In the genomic region with DNA sequence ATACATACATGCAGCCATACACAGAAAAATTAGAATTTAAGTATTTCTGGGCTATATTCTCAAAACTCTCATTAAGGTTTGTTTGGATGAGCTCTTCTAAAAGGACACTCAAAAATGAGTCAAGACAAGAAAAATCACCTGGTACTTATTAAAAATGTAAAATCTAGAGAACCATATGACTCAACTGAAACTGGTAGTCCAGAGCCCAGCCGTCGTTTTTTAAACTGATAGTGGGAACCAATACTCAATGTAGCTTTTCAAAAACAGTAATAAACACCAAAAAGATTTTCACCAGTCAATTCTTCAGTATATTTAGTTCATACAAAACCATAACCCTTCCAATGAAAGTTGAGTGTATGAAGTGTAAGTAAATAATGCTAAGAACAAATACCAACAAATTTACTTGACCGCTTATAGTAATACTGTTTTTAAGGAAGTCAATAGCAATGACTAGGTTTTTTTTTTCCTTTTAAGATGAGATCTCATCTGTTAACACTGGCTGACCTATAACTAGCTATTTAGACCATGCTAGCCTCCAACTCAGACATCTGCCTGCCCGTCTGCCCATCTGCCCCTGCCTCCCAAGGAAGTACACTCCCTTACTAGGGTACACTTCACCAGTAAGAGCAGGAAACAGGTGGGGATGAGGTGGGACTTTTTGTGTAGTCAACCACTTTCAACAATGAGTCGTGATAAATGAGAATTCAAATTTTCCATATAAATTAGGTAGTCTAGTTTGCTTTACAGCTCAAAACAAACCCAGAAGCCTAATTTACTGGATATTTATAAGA, we compare ENCODE assay signal across 10 mouse cellular contexts. TPM values are rescaled to one million over a fixed set of nuclear protein-coding genes. Genes with fewer than 3 reads are reported as not detected.
DNase-seq lines count a peak whose midpoint lies in the region; ATAC-seq and TF ChIP-seq lines count a peak whose summit lies in the region.
"Had no signal": no experiment of that assay in that cellular context is flagged by ENCODE, and none has a peak within 500 bp of the region (broad histone marks: within the 10 kb centered on the region; RNA-seq: fewer than 3 reads in every experiment).

No protein-coding gene starts in this region.

- 0 out of 2 replicates have a peak overlapping the region, but pooled peaks have one; percentile 35 for H3K9ac ChIP-seq in liver, embryonic 12.5 days

- H3K36me3 ChIP-seq in heart, embryonic 10.5 days = peaks cover 29% of the 10 kb centered on the region
- peaks cover 4% of the 10 kb centered on the region; the same call in 1 of the 2 replicates for H3K36me3 ChIP-seq in spleen, adult 2 months (ENCODE audit: control insufficient read depth, insufficient read depth, low read length)
- H3K36me3 ChIP-seq in liver, embryonic 12.5 days = peaks cover 54% of the 10 kb centered on the region

- H3K4me2 ChIP-seq in liver, embryonic 12.5 days = peak overlapping the region; percentile 85

- H3K4me3 ChIP-seq in heart, embryonic 10.5 days = peak overlapping the region; percentile 32; the same call in 1 of the 2 replicates
- H3K4me3 ChIP-seq in spleen, adult 2 months (ENCODE audit: extremely low read depth, insufficient read depth, insufficient read length) = peak overlapping the region; percentile 33; the same call in 1 of the 2 replicates
- peak overlapping the region; percentile 91 for H3K4me3 ChIP-seq in liver, embryonic 12.5 days

- TF ChIP-seq CTCF in spleen, adult 2 months (IDR thresholded peaks at IDR 0.05; ENCODE audit: extremely low read depth, insufficient read depth, insufficient read length, insufficient replicate concordance) = no peak

- DNase-seq in heart, embryonic 10.5 days (ENCODE audit: low spot score) = no peak
- DNase-seq in heart, adult 18-20 months = no peak
- no peak for DNase-seq in spleen, adult 2 months (ENCODE audit: low read depth in 1 of 2, low spot score in 2 of 2)
- DNase-seq in spleen, postnatal 14 days (ENCODE audit: low spot score in 2 of 2) = no peak
- no peak for DNase-seq in right cerebral cortex, postnatal 25 days
- no peak for DNase-seq in T-cell, adult 2 months (ENCODE audit: low spot score)
- DNase-seq in thymus, postnatal 0 days (ENCODE audit: low spot score) = no peak

- H3K4me1 ChIP-seq in heart, embryonic 10.5 days = 0 out of 2 replicates have a peak, but pooled peaks cover 12% of the 10 kb centered on the region
- peaks cover 4% of the 10 kb centered on the region for H3K4me1 ChIP-seq in spleen, adult 2 months (ENCODE audit: control insufficient read depth, insufficient read depth, insufficient read length)
- peaks cover 54% of the 10 kb centered on the region for H3K4me1 ChIP-seq in liver, embryonic 12.5 days

- H3K9me3 ChIP-seq in heart, embryonic 10.5 days = no peaks in the 10 kb centered on the region
- H3K9me3 ChIP-seq in liver, embryonic 12.5 days (replicated peaks) = no peaks in the 10 kb centered on the region

- 73% methylated on average over 5 of the region's 5 CpGs for WGBS in heart, embryonic 10.5 days
- WGBS in spleen, adult 2 months = 28% methylated on average over 5 of the region's 5 CpGs
- 47% methylated on average over 5 of the region's 5 CpGs for WGBS in liver, embryonic 12.5 days (ENCODE audit: insufficient replicate concordance)

- H3K27me3 ChIP-seq in heart, embryonic 10.5 days (ENCODE audit: insufficient read depth, poor library complexity, severe bottlenecking) = no peaks in the 10 kb centered on the region
- H3K27me3 ChIP-seq in spleen, adult 2 months (ENCODE audit: control insufficient read depth, insufficient read depth, low read length) = no peaks in the 10 kb centered on the region
- H3K27me3 ChIP-seq in liver, embryonic 12.5 days (replicated peaks) = no peaks in the 10 kb centered on the region

- TF ChIP-seq POLR2A in spleen, adult 2 months (IDR thresholded peaks at IDR 0.05; ENCODE audit: low read depth, low read length) = no peak

- no peak for ATAC-seq in liver, embryonic 12.5 days

- no peak overlapping the region for H3K27ac ChIP-seq in heart, embryonic 10.5 days
- H3K27ac ChIP-seq in spleen, adult 2 months (ENCODE audit: insufficient read depth, low read length) = no peak overlapping the region
- H3K27ac ChIP-seq in liver, embryonic 12.5 days = no peak overlapping the region

RNA-seq across cellular contexts. Expression of a gene that starts 3.5 kb away (rescaled TPM):
- polyA plus RNA-seq in heart, embryonic 10.5 days (2016; fragmentation: Nextera tagmentation; extraction: Ambion mirVana) = 506 and 686 TPM in 2 replicates
- 100 to 1,000 TPM; 139 to 142 TPM for total RNA-seq in heart, adult 18-20 months (2021)
- polyA plus RNA-seq in spleen, adult 2 months (2012; rRNA removed) = 47.8 and 57.3 TPM in 2 replicates
- polyA plus RNA-seq in liver, embryonic 12.5 days (2016; fragmentation: Nextera tagmentation; extraction: Ambion mirVana) = 438 and 448 TPM in 2 replicates
- 536 and 645 TPM in 2 replicates for polyA plus RNA-seq in thymus, postnatal 0 days (2015; fragmentation: Nextera tagmentation; extraction: Ambion mirVana)

RNA-seq across cellular contexts. Expression of a gene that starts 10.1 kb away (rescaled TPM):
- polyA plus RNA-seq in heart, embryonic 10.5 days (2016; fragmentation: Nextera tagmentation; extraction: Ambion mirVana) = 52.3 and 61.7 TPM in 2 replicates
- 1 to 10 TPM in 1 of 2 experiments, under 1 TPM in 1; 0.30 to 1.0 TPM for total RNA-seq in heart, adult 18-20 months (2021)
- polyA plus RNA-seq in spleen, adult 2 months (2012; rRNA removed) = 12.8 and 14.7 TPM in 2 replicates
- 58.2 and 62.1 TPM in 2 replicates for polyA plus RNA-seq in liver, embryonic 12.5 days (2016; fragmentation: Nextera tagmentation; extraction: Ambion mirVana)
- 87.6 and 94.0 TPM in 2 replicates for polyA plus RNA-seq in thymus, postnatal 0 days (2015; fragmentation: Nextera tagmentation; extraction: Ambion mirVana)

RNA-seq across cellular contexts. Expression of a gene that starts 58.1 kb away (rescaled TPM):
- polyA plus RNA-seq in heart, embryonic 10.5 days (2016; fragmentation: Nextera tagmentation; extraction: Ambion mirVana) = not detected in 2 replicates
- total RNA-seq in heart, adult 18-20 months (2021) = not detected
- not detected in 2 replicates for polyA plus RNA-seq in spleen, adult 2 months (2012; rRNA removed)
- polyA plus RNA-seq in liver, embryonic 12.5 days (2016; fragmentation: Nextera tagmentation; extraction: Ambion mirVana) = not detected in 2 replicates
- polyA plus RNA-seq in thymus, postnatal 0 days (2015; fragmentation: Nextera tagmentation; extraction: Ambion mirVana) = not detected in 2 replicates
- total RNA-seq: left cerebral cortex, adult 8-10 months had no signal
- polyA plus RNA-seq: stomach, embryonic 14.5 days had no signal

Comparison
In these comparisons a context has a peak if more than half of its experiments do, and no peak if none do; other contexts are left out.
1. H3K4me3 ChIP-seq: peak in every context shown above with its lines; median percentile 91 in liver, embryonic 12.5 days; 33 in spleen, adult 2 months; 32 in heart, embryonic 10.5 days.